Mouse (Mus musculus) neural tube, embryonic 11.5 days (tissue): ENCODE data around the gene Ndufaf2. TPM values are rescaled to one million over a fixed set of nuclear protein-coding genes. Genes with fewer than 3 reads are reported as not detected.

Experiments used
- ATAC-seq: fragments of 200-750 bp; cut with Nextera tagmentation; 2 replicates; pipeline ENCODE4 v1.8.0; 2017; ENCODE audit warnings: moderate number of reproducible peaks, mild to moderate bottlenecking, moderate TSS enrichment, moderate library complexity; ENCODE audit not compliant: insufficient read depth, low FRiP score, low TSS enrichment
- DNase-seq: peaks from one replicate; pipeline ENCODE4 v3.0.0-alpha.2; 2015; ENCODE audit warnings: low spot score
- H3K27ac ChIP-seq: fragments of 300-500 bp; sonication (generic); 2 replicates; pipeline ENCODE4 v1.5.1; 2014; ENCODE audit warnings: low read depth, mild to moderate bottlenecking, low read length
- H3K27me3 ChIP-seq: fragments of 300-500 bp; sonication (generic); 2 replicates; pipeline ENCODE4 v1.6.1; 2014; ENCODE audit warnings: mild to moderate bottlenecking, low read length, mixed read lengths; ENCODE audit not compliant: control insufficient read depth, insufficient read depth
- H3K36me3 ChIP-seq: fragments of 300-500 bp; sonication (generic); 2 replicates; pipeline ENCODE4 v1.6.1; 2014; ENCODE audit warnings: mild to moderate bottlenecking, low read length, moderate library complexity, mixed read lengths; ENCODE audit not compliant: control insufficient read depth, insufficient read depth
- H3K4me1 ChIP-seq: fragments of 300-500 bp; sonication (generic); 2 replicates; pipeline ENCODE4 v1.6.1; 2014; ENCODE audit warnings: low read length, mixed read lengths; ENCODE audit not compliant: control insufficient read depth, insufficient read depth
- H3K4me2 ChIP-seq: fragments of 300-500 bp; sonication (generic); 2 replicates; pipeline ENCODE4 v1.6.1; 2014; ENCODE audit warnings: low read depth, mild to moderate bottlenecking, moderate library complexity
- H3K4me3 ChIP-seq: fragments of 300-500 bp; sonication (generic); 2 replicates; pipeline ENCODE4 v1.5.1; 2014; ENCODE audit warnings: low read depth, low read length
- H3K9ac ChIP-seq: fragments of 300-500 bp; sonication (generic); 2 replicates; pipeline ENCODE4 v1.6.1; 2014; ENCODE audit warnings: mild to moderate bottlenecking, low read length
- H3K9me3 ChIP-seq: fragments of 300-500 bp; sonication (generic); 2 replicates; pipeline ENCODE4 v1.6.1; 2016; ENCODE audit warnings: low read length; ENCODE audit not compliant: control insufficient read depth
- WGBS: fragments of 180-500 bp; shearing (Covaris S2); extraction: QIAGEN DNeasy Blood & Tissue Kit; methylation state at CpG from one replicate; pipeline ENCODE4 v1.1.7; 2014; 5-methylcytosine and 5-hydroxymethylcytosine counted together
- polyA plus RNA-seq: library from polyadenylated mRNA; unstranded; fragments of >200 nt; fragmentation: Nextera tagmentation; extraction: Ambion mirVana; gene quantifications from 2 replicates; pipeline ENCODE4 v1.2.1, GENCODE M21; 2014

Gene Ndufaf2
- polyA plus RNA-seq, 1 experiment from 2014 or later, result 84.4 TPM

DNA sequence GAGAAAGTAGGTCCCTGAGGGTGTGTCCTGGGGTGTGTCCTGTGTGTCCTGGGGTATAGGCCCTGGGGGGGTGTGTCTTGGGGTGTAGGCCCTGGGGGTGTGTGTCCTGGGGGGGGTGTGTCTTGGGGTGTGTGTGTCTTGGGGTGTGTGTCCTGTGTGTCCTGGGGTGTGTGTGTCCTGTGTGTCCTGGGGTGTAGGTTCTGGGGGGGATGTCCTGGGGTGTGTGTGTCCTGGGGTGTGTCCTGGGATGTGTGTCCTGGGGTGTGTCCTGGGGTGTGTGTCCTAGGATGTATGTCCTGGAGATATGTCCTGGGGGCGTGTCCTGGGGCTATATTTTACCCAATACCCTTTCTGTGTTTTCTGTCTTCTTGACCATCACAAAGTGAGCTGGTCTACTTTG lies 165.8 kb downstream of the Ndufaf2 start:
- H3K27me3 ChIP-seq, result no peaks in the 10 kb centered on the region
- H3K36me3 ChIP-seq, result no peaks in the 10 kb centered on the region
- no peak overlapping the region for H3K4me3 ChIP-seq
- DNase-seq, result no peak
- H3K4me1 ChIP-seq, result no peaks in the 10 kb centered on the region
- H3K4me2 ChIP-seq, result no peak overlapping the region
- H3K9me3 ChIP-seq, result no peaks in the 10 kb centered on the region
- ATAC-seq, result no peak
- H3K27ac ChIP-seq, result no peak overlapping the region
- H3K9ac ChIP-seq, result no peak overlapping the region
- 71% methylated on average over 1 of the region's 1 CpGs for WGBS

DNA sequence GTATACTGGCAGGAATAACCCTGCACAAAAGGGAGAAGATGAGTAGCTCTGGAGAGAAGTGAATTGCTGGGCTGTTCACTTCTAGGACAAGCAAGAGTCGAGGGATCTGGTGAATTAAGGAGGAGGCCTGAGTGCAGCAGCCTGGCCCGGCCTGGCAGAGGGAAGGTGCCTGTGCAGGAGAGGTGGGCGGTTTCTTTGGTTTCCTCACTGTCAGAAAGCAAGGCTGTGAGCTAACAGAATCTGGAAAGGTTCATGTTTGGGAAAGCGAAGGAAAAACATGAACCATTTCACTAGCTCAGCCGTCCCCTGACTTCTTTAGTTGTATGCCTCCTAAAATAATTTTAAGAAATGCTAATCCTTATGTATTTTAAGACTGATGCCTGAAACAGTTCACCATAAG lies 173.8 kb downstream of the Ndufaf2 start:
- H3K4me1 ChIP-seq, result no peaks in the 10 kb centered on the region
- H3K4me2 ChIP-seq, result no peak overlapping the region
- H3K27me3 ChIP-seq, result no peaks in the 10 kb centered on the region
- no peaks in the 10 kb centered on the region; the same call in 1 of the 2 replicates for H3K9me3 ChIP-seq
- no peak overlapping the region for H3K9ac ChIP-seq
- no peak overlapping the region for H3K4me3 ChIP-seq
- WGBS, result 80% methylated on average over 5 of the region's 5 CpGs
- DNase-seq, result no peak
- no peaks in the 10 kb centered on the region for H3K36me3 ChIP-seq
- ATAC-seq, result no peak
- H3K27ac ChIP-seq, result no peak overlapping the region

DNA sequence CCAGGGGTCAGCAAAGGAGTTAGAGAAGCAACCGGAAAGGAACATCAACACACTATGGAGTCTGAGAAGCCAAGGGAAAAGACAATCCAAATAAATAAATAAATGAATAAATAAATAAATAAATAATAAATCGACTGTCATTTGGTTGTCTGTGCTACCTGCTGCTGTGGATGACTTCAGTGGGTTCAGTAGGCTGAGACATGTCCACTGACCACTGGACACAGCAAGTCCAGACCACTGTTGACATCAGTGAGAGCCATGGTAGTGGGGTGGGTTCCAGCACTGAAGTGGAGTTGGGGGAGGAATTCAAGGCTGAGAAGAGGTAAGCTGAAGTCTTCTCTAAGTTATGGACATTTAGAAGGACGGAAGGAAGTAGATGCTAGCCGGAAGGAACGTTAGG lies 174.2 kb downstream of the Ndufaf2 start:
- ATAC-seq, result no peak
- no peak overlapping the region for H3K4me3 ChIP-seq
- H3K27ac ChIP-seq, result no peak overlapping the region
- DNase-seq, result no peak
- no peak overlapping the region for H3K9ac ChIP-seq
- no peak overlapping the region for H3K4me2 ChIP-seq
- H3K36me3 ChIP-seq, result no peaks in the 10 kb centered on the region
- no peaks in the 10 kb centered on the region for H3K4me1 ChIP-seq
- H3K9me3 ChIP-seq, result no peaks in the 10 kb centered on the region; the same call in 1 of the 2 replicates
- 87% methylated on average over 5 of the region's 5 CpGs for WGBS
- H3K27me3 ChIP-seq, result no peaks in the 10 kb centered on the region

DNA sequence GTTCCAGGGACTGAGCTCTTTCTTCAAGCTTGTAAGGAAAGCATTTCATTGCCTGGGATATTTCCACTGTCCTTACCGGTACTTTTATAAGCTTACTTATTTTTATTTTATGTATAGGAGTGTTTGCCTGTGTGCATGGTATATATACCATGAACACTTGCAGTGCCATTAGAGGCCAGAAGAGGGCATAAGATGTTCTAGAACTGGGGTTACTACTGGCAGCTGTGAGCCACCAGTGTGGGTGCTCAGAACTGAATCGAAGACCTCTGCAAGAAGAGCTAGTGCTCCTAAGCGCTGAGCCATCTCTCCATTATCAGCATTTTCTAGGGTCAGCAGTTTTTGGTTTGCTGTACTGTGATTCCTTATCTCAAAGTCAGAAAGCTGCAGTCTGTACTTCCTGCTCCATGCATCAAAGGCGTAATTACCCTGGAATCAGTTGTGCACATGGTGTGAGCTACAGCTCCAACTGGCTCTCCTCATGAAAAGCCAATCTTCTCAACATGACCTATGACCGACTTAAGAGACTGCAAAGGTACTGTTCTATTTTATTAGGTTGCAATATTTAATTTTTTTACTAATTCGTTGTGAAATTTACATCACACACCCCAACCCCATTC lies 175.1 kb downstream of the Ndufaf2 start:
- WGBS, result 90% methylated on average over 6 of the region's 6 CpGs
- no peak overlapping the region for H3K9ac ChIP-seq

DNA sequence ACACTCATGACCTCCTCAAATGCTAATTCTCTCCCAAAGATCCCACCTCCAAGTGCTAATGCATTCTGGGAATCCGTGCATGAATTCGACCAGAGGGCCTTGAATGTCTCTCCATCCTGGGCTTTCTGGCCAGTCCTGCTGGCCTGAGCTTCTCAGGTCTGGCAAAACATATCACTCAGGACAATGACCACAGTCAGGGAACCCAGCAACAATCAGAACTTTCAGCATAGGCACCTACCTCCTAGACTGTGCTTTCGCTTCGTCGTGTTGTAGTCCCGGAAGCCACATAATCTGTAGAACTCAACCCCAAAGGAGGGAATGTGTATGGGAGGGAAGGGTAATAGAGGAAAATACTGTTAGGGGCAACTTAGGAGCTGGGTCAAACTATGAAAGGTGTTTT lies 179.0 kb downstream of the Ndufaf2 start:
- Histone ChIP-seq H3K27me3 (no peaks in the 10 kb centered on the region), H3K36me3 (no peaks in the 10 kb centered on the region), H3K4me1 (no peaks in the 10 kb centered on the region), H3K4me3 (no peak overlapping the region), H3K9me3 (no peaks in the 10 kb centered on the region), H3K4me2 (no peak overlapping the region), H3K9ac (no peak overlapping the region), H3K27ac (no peak overlapping the region)
- WGBS, result 95% methylated on average over 6 of the region's 6 CpGs
- no peak for DNase-seq
- ATAC-seq, result no peak

More for the DNA sequence above, 175.1 kb downstream of the Ndufaf2 start:
- Histone ChIP-seq H3K4me3 (no peak overlapping the region), H3K27me3 (no peaks in the 10 kb centered on the region), H3K36me3 (no peaks in the 10 kb centered on the region), H3K4me2 (no peak overlapping the region), H3K4me1 (no peaks in the 10 kb centered on the region), H3K27ac (no peak overlapping the region), H3K9me3 (no peaks in the 10 kb centered on the region; the same call in 1 of the 2 replicates)
- ATAC-seq (no peak), DNase-seq (no peak)

DNA sequence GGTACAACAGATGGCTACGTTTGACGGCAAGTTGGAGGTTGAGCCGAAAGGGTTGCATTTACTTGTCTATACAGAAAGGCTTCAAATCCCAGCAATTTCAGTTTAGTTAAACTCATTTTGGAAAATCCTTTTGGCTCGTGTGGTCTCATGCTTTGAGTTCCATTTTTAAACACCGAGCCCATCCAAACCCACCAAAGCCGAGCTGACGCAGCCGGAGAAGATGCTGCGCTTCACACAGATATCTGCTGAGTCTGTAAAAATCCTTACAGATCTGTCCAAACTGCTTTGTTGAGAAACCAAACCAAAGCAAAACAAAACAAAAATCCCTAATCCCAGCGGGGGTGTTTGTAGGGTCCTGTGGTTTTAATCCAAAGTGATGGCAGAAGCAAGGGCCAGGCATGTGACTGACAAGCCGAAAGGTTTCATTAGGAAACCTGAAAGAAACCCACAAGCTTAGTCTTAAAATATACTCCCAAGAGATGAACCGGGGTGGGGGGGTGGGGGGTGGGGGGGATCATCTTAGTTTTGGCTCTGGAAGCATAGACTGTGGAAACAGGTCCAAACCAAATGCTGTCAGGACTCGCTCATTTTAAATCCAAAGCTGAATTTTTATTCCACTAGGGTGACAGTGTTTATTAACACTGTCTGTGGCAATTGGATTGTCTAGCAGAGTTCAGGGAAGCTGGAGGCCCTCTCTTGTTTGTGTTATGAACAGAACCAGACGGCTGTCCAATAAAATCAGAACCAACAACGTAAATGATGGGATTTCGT lies 181.4 kb downstream of the Ndufaf2 start:
- Histone ChIP-seq H3K36me3 (no peaks in the 10 kb centered on the region), H3K9me3 (no peaks in the 10 kb centered on the region), H3K27ac (no peak overlapping the region), H3K4me1 (no peaks in the 10 kb centered on the region), H3K9ac (no peak overlapping the region), H3K4me3 (no peak overlapping the region), H3K27me3 (no peaks in the 10 kb centered on the region), H3K4me2 (no peak overlapping the region)
- 90% methylated on average over 16 of the region's 16 CpGs for WGBS
- DNase-seq (no peak), ATAC-seq (no peak)

DNA sequence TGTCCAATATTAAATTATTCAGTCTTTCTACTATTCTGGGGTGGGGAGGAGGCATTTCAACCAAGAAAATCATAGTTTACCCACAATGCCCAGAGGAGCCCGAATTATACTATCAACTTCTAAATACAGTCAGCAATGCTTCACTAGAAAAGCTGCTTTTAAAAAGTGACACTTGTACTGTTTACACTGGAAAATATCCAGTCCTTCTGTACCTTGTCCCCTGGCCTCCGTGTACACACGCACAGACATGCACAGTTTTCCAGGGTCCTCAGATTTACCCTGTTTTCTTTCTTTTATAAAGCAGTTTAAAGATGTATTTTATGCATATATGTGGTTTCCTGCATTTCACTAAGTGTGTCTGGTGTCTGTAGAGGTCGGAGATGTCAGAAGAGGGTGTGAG lies 186.0 kb downstream of the Ndufaf2 start:
- WGBS, result 90% methylated on average over 4 of the region's 4 CpGs
- no peak for DNase-seq
- H3K36me3 ChIP-seq, result no peaks in the 10 kb centered on the region
- no peaks in the 10 kb centered on the region for H3K27me3 ChIP-seq
- no peaks in the 10 kb centered on the region for H3K4me1 ChIP-seq
- ATAC-seq, result no peak
- no peak overlapping the region for H3K9ac ChIP-seq
- no peak overlapping the region for H3K4me2 ChIP-seq
- H3K27ac ChIP-seq, result no peak overlapping the region
- H3K9me3 ChIP-seq, result no peaks in the 10 kb centered on the region
- no peak overlapping the region for H3K4me3 ChIP-seq

DNA sequence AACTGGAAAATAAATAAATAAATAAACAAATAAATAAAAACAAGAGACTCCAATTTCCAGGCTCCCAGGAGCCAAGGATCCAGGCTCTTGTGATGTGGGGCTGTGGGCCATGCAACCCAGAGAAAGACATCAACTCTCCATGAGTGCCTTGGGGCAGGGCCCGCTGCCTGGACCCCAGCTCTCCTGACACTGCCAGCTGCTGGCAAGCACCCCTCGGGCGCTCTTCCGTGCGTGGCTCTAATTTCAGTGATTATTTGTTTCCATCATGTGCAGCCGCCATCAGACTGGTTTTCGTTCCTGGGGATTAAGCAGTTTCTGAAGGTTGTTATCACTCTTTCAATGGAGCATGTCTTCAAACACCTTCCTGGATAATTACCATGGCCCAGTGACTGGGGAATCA lies 186.6 kb downstream of the Ndufaf2 start:
- Histone ChIP-seq H3K9ac (no peak overlapping the region), H3K36me3 (no peaks in the 10 kb centered on the region), H3K4me1 (no peaks in the 10 kb centered on the region), H3K4me3 (no peak overlapping the region), H3K27ac (no peak overlapping the region), H3K27me3 (no peaks in the 10 kb centered on the region), H3K4me2 (no peak overlapping the region), H3K9me3 (no peaks in the 10 kb centered on the region)
- no peak for DNase-seq
- WGBS, result 77% methylated on average over 7 of the region's 7 CpGs
- no peak for ATAC-seq
